Mouse (Mus musculus) monocyte, adult 59 days (primary cell): ENCODE measurements around the gene 1700019N19Rik. TPM values are rescaled to one million over a fixed set of nuclear protein-coding genes. Genes with fewer than 3 reads are reported as not detected.

Experiments used
- total RNA-seq, 2 experiments: library from RNA; stranded (reverse); gene quantifications; one replicate each; pipeline ENCODE4 v1.2.4; 2023

The 1700019N19Rik gene
- not detected for total RNA-seq

GRCm38 (mm10) chr19:58794284-58794683 lies at the start of gene 1700019N19Rik:
Gene 1700019N19Rik, minus strand, starts transcription at chr19:58794461.

GRCm38 (mm10) chr19:58759423-58759822 lies 34.8 kb downstream of the 1700019N19Rik start, which contains the start of gene Pnliprp2:
Gene Pnliprp2, plus strand, starts transcription at chr19:58759719.

Other genes starting within 250 kb of the 1700019N19Rik start
- gene Pnlip, start 142.0 kb downstream of the 1700019N19Rik start, total RNA-seq: 1 to 10 TPM; 1.0 to 1.8 TPM
- gene Pnliprp1, start 65.6 kb downstream of the 1700019N19Rik start, total RNA-seq: not detected
- gene Pnliprp2, start 34.7 kb downstream of the 1700019N19Rik start, total RNA-seq: not detected
- gene Eno4, start 149.0 kb upstream of the 1700019N19Rik start, total RNA-seq: not detected
- 1 to 10 TPM; 4.0 to 5.2 TPM for gene Hspa12a, start 149.2 kb upstream of the 1700019N19Rik start, total RNA-seq